Mouse (Mus musculus): ENCODE results near the gene Rasl12.

DNA sequence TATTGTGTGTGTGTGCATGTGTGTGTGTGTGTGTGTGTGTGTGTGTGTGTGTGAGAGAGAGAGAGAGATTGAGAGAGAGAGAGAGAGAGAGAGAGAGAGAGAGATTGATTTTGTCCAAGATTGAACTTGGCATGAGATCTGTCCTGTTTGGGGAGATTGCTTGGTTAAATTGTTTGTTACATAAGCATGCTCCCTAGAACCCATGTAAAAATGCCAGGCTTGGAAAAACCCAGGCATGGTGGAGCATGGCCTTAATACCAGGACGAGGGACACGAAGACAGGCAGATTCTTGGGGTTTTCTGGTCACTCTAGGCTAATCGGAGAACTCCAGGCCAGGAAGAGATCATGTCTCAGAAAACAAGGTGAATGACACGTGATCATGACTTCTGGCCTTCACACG is 29.7 kb downstream of the Rasl12 start:
- TF ChIP-seq CTCF (conservative IDR thresholded peaks at IDR 0.05; ENCODE audit: low read length) (no peak), POU5F1 (IDR thresholded peaks at IDR 0.05; ENCODE audit: borderline replicate concordance, low read length) (no peak), NANOG (IDR thresholded peaks at IDR 0.05; ENCODE audit: borderline replicate concordance, low read length) (no peak)
